Mouse (Mus musculus): ENCODE data around the gene Lsm4. TPM values are rescaled to one million over a fixed set of nuclear protein-coding genes. Genes with fewer than 3 reads are reported as not detected.
A peak's percentile ranks its signal among the peaks of the same experiment; 100 is the strongest.

The Lsm4 gene
- polyA plus RNA-seq, 1 experiment from 2014 or later, result 271 TPM

DNA sequence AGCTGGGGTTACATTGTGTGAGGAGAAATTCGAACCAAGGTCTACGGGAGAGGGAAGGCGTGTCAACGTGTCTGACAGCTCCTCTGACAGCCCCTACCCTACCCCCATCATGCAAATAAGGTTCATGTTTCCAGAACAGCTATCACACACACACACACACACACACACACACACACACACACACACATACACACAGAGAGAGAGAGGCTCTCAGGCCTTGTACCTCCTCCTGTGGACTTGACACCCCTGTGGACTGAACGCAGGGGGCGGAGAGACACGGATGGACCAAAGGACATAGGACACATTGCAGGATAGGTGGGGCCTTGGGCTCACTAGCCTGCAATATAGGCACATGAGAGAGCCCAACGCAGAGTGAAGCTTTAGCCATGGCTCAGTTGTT is 36.2 kb upstream of the Lsm4 start:
- no peaks in the 10 kb centered on the region for H3K9me3 ChIP-seq
- peak; percentile 30; the same call in 1 of the 2 replicates for ATAC-seq (ENCODE audit: insufficient read depth, low FRiP score, low read depth)
- no peaks in the 10 kb centered on the region for H3K27me3 ChIP-seq (replicated peaks)
- H3K27ac ChIP-seq, result no peak overlapping the region
- no peak overlapping the region for H3K4me2 ChIP-seq
- WGBS, result 56% methylated on average over 8 of the region's 8 CpGs
- peaks cover 22% of the 10 kb centered on the region for H3K4me1 ChIP-seq
- H3K4me3 ChIP-seq (replicated peaks), result no peak overlapping the region
- H3K36me3 ChIP-seq, result no peaks in the 10 kb centered on the region
- no peak overlapping the region for H3K9ac ChIP-seq

DNA sequence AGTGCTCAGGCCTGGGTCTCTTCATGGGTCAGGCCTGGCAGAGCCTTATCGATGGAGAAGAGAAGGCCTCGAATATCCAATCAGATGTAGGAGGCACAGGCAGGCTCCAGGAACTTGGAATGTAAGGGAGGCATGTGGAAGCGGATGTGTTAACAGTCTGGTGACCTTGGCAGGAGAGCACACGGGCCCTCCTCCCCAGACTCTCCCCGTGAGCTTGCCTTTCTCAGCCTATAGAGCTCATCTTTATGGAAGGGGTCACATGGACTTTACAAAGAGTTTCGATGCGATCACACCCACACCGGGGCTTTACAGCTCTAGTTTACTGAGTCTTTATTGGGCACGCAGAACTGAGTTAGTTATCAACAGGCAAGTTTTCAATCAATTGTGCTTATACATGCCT is 34.3 kb upstream of the Lsm4 start:
- WGBS, result 65% methylated on average over 9 of the region's 9 CpGs
- no peak overlapping the region; the same call in 1 of the 2 replicates for H3K27ac ChIP-seq
- no peak overlapping the region for H3K9ac ChIP-seq
- no peaks in the 10 kb centered on the region for H3K36me3 ChIP-seq
- ATAC-seq (ENCODE audit: insufficient read depth, low FRiP score, low read depth), result no peak
- H3K9me3 ChIP-seq, result no peaks in the 10 kb centered on the region
- H3K27me3 ChIP-seq (replicated peaks), result no peaks in the 10 kb centered on the region
- H3K4me2 ChIP-seq, result no peak overlapping the region
- H3K4me3 ChIP-seq (replicated peaks), result no peak overlapping the region
- H3K4me1 ChIP-seq, result peaks cover 16% of the 10 kb centered on the region

DNA sequence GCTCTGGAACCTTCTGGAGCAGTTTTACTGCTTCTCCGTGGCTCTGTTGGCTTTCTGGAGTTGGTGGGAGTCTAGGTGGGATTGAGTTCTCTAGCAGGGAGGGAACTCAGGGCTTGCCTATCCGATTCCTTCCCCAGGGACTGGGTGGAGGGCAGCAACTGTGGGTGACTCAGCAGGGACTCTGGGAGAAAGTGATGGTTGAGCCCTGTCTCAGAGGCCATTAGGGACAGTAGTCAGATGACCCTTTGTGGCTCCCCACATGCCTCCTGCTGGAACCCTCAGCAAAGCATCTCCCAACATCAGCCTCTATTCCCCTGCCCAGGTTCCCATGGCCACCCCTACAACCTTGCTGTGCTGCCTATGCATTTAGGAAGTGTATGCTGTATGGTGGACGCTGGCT is 30.0 kb upstream of the Lsm4 start:
- Histone ChIP-seq H3K27ac (no peak overlapping the region), H3K9me3 (no peaks in the 10 kb centered on the region), H3K36me3 (no peaks in the 10 kb centered on the region), H3K9ac (no peak overlapping the region), H3K4me1 (peaks cover 27% of the 10 kb centered on the region), H3K4me3 (replicated peaks) (no peak overlapping the region), H3K27me3 (replicated peaks) (no peaks in the 10 kb centered on the region), H3K4me2 (no peak overlapping the region)
- no peak for ATAC-seq (ENCODE audit: insufficient read depth, low FRiP score, low read depth)
- WGBS, result 61% methylated on average over 3 of the region's 3 CpGs

DNA sequence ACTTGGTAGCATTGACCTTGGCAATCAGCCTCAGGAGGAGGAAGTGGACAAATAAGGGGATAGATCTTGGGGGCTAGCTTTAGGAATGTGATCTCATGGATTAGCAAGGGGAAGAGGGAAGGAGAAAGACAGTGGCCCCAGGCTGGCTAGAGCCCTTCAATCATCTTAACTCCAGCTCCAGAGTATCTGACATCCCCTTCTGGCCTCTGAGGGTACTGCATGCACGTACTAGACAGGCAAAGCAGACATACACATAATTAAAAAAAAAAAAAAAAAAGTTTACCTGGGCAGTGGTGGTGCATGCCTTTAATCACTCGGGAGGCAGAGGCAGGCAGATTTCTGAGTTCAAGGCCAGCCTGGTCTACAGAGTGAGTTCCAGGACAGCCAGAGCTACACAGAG is 29.0 kb upstream of the Lsm4 start:
- no peak overlapping the region for H3K27ac ChIP-seq
- no peak overlapping the region for H3K9ac ChIP-seq
- H3K4me2 ChIP-seq, result no peak overlapping the region
- ATAC-seq (ENCODE audit: insufficient read depth, low FRiP score, low read depth), result no peak
- no peaks in the 10 kb centered on the region for H3K36me3 ChIP-seq
- no peaks in the 10 kb centered on the region for H3K9me3 ChIP-seq
- H3K4me3 ChIP-seq (replicated peaks), result no peak overlapping the region
- peaks cover 25% of the 10 kb centered on the region for H3K4me1 ChIP-seq
- 85% methylated on average over 2 of the region's 2 CpGs for WGBS
- H3K27me3 ChIP-seq (replicated peaks), result no peaks in the 10 kb centered on the region

DNA sequence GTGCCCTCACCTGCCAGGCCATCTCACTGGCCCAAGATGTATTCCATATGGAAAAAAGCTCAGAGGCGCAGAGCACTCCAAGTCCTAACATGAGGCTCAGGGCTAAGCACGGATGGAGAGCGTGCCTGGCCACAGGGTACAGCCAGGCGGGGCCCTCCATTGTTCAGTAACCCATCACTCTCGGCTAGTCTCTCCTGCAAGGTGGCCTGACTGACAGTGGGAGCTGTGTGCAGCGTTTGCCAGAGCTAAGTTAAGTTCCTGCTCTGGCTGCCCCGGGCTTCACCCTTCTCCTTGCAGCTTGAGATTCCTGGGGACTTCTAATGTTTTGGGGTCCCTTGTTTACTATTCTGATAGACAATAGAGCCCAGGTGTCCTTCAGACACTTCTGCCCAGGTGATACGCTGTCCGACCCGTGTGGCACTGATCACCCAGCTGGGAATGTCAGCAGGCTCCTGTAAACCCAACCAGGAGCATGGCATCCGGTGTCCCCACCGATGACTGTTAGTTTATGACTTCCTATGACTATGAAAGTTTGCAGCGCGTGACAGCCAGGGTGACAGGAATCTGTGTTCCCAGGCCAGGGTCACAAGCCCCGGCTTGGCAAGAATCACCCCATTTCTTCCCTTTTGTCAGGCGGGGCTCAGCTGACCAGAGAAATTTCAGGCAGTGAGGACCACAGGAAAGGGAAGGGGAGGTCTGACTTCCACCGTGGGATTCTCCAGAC is 27.4 kb upstream of the Lsm4 start:
- H3K27ac ChIP-seq, result no peak overlapping the region
- WGBS, result 49% methylated on average over 17 of the region's 17 CpGs
- H3K4me2 ChIP-seq, result no peak overlapping the region
- no peak overlapping the region for H3K4me3 ChIP-seq (replicated peaks)
- H3K9me3 ChIP-seq, result no peaks in the 10 kb centered on the region
- peaks cover 34% of the 10 kb centered on the region for H3K4me1 ChIP-seq
- ATAC-seq (ENCODE audit: insufficient read depth, low FRiP score, low read depth), result no peak
- no peak overlapping the region for H3K9ac ChIP-seq
- H3K36me3 ChIP-seq, result no peaks in the 10 kb centered on the region
- H3K27me3 ChIP-seq (replicated peaks), result no peaks in the 10 kb centered on the region

DNA sequence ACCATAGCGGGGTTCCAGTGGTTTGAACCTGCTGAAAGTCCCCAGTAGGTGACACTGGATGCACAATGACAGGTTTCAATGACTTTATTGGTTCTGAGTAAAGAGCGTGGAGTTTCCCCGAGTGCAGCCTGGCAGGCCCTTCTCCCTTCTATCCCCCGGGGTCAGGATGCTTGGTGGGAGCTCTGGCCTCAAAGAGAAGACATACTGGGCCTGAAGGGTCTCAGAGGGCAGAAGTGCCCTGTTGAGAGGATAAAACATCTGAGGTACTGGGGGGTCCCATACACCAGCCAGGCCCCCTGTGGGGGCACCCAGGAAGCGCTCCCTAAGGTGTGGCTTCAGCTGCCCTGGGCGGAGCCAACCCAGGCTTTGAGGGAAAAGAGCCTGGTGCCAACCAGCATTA is 26.7 kb upstream of the Lsm4 start:
- Histone ChIP-seq H3K4me1 (peaks cover 34% of the 10 kb centered on the region), H3K27ac (no peak overlapping the region), H3K4me2 (no peak overlapping the region), H3K9ac (no peak overlapping the region), H3K27me3 (replicated peaks) (no peaks in the 10 kb centered on the region), H3K4me3 (replicated peaks) (no peak overlapping the region), H3K9me3 (no peaks in the 10 kb centered on the region), H3K36me3 (no peaks in the 10 kb centered on the region)
- ATAC-seq (ENCODE audit: insufficient read depth, low FRiP score, low read depth), result no peak
- 81% methylated on average over 6 of the region's 6 CpGs for WGBS

GRCm38 (mm10) chr8:70646775-70647174 is 26.3 kb upstream of the Lsm4 start:
- H3K27ac ChIP-seq, result no peak overlapping the region
- H3K36me3 ChIP-seq, result peaks cover 1% of the 10 kb centered on the region; the same call in 1 of the 2 replicates
- H3K4me3 ChIP-seq (replicated peaks), result no peak overlapping the region
- no peak overlapping the region for H3K9ac ChIP-seq
- no peak overlapping the region for H3K4me2 ChIP-seq
- ATAC-seq (ENCODE audit: insufficient read depth, low FRiP score, low read depth), result no peak
- H3K4me1 ChIP-seq, result peaks cover 34% of the 10 kb centered on the region
- H3K9me3 ChIP-seq, result no peaks in the 10 kb centered on the region
- no peaks in the 10 kb centered on the region for H3K27me3 ChIP-seq (replicated peaks)

DNA sequence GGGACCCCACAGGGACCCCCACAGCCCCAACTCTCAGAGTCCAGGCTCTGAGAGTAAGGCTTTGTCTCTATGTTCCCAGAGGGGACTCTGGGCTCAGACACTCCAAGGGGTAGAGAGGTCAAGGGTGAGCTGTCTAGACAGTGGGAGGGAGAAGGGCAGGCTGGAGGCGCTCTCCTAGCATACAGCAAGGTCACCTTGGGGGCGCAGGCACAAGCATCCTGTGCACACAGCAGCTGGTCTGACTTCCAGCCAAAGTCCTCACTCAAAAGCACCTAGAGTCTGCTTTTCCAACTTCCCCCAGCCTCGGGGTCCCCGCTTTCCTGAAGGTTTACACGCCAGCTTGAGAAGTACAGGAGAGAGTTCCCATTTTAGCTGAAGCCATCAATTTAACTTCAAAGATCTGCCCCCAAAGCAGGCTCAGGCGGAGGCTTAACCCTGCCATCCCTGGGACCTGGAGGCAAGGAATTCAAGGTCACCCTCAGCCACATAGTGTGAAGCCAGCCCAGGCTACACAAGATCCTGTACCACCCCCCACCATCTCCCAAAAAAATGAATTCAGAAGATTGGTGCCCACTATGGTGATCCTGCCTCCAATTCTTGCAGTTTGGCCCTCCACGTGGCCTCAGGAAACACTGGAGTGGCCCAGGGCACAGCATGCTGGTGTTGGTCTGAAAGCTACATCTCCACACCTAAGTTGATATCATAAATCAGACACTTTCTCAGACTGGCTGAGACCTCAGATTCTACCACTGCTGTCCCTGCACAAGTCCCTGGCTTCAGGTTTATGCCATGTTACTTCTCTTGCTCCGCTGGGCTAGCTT is 25.5 kb upstream of the Lsm4 start:
- H3K27me3 ChIP-seq (replicated peaks), result no peaks in the 10 kb centered on the region
- no peak for ATAC-seq (ENCODE audit: insufficient read depth, low FRiP score, low read depth)
- H3K9me3 ChIP-seq, result no peaks in the 10 kb centered on the region
- peaks cover 34% of the 10 kb centered on the region for H3K4me1 ChIP-seq
- peak overlapping the region; percentile 73; the same call in 1 of the 2 replicates for H3K27ac ChIP-seq
- H3K9ac ChIP-seq, result no peak overlapping the region
- 43% methylated on average over 8 of the region's 8 CpGs for WGBS
- H3K4me3 ChIP-seq (replicated peaks), result no peak overlapping the region
- H3K36me3 ChIP-seq, result peaks cover 6% of the 10 kb centered on the region; the same call in 1 of the 2 replicates
- H3K4me2 ChIP-seq, result no peak overlapping the region

DNA sequence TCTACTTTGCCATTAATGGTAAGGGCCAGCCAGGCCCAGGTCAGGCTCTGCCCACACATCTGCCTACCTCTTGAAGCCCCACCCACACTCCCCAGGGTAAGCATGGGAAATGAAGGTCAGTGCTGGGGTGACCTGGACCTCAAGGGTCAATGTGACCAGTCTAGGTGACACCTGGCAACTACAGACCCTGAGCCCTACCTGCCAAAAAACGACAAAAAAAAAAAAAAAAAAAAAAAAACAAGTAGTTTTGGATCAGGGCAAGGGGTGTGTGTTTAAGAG is 24.9 kb upstream of the Lsm4 start:
- Histone ChIP-seq H3K4me3 (replicated peaks) (no peak overlapping the region), H3K4me2 (no peak overlapping the region), H3K4me1 (peaks cover 34% of the 10 kb centered on the region), H3K36me3 (peaks cover 6% of the 10 kb centered on the region; the same call in 1 of the 2 replicates), H3K9ac (no peak overlapping the region), H3K27ac (peak overlapping the region; percentile 73; the same call in 1 of the 2 replicates), H3K27me3 (replicated peaks) (no peaks in the 10 kb centered on the region), H3K9me3 (no peaks in the 10 kb centered on the region)
- ATAC-seq (ENCODE audit: insufficient read depth, low FRiP score, low read depth), result no peak
- WGBS, result 30% methylated on average over 1 of the region's 1 CpGs

DNA sequence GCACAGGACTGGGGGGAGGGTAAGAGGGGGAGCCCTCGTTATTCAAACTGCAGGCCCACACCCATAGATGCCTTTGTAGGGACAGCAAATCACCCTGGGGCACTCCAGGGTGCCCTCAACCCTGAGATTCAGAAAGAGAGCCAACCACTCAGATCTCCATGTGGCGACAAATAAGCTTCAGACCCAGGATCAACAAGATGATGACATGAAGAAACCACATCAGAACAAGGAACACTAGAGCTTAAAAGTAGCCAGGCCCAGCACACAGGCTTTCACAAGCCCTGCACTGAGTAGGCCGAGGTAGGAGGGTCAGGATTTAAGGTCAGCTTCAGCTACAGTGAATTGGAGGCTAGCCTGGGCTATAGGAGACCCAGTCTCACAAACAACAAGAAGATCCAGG is 24.1 kb upstream of the Lsm4 start:
- no peak for ATAC-seq (ENCODE audit: insufficient read depth, low FRiP score, low read depth)
- Histone ChIP-seq H3K4me2 (no peak overlapping the region), H3K4me3 (replicated peaks) (no peak overlapping the region), H3K4me1 (peaks cover 34% of the 10 kb centered on the region), H3K9ac (no peak overlapping the region), H3K27me3 (replicated peaks) (no peaks in the 10 kb centered on the region), H3K36me3 (peaks cover 6% of the 10 kb centered on the region; the same call in 1 of the 2 replicates), H3K27ac (peak overlapping the region; percentile 73), H3K9me3 (no peaks in the 10 kb centered on the region)
- whole genome bisulfite sequencing, result 36% methylated on average over 3 of the region's 3 CpGs

DNA sequence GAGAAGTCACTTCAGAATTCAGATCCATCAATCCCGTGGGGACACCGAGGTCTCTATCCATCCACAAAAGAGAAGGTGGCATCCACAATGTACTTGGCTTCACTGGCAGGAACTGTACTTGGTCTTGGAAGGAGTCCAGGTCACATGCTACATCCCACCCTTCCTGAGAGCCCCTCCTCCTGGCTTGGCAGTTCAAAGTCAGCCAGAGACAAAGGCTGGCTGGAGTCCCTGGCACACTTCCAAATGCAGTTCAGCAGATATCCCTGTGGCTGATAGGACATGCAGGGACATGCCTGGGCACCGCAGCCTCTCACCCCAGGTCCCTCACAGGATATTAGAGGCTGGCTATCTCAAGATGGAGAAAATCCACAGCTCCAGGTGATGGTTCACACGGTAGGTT is 23.7 kb upstream of the Lsm4 start:
- Histone ChIP-seq H3K4me1 (peaks cover 34% of the 10 kb centered on the region), H3K9ac (no peak overlapping the region)

GRCm38 (mm10) chr8:70650351-70650750 is 22.7 kb upstream of the Lsm4 start:
- Histone ChIP-seq H3K4me1 (peaks cover 34% of the 10 kb centered on the region), H3K27me3 (replicated peaks) (no peaks in the 10 kb centered on the region), H3K9me3 (no peaks in the 10 kb centered on the region), H3K27ac (no peak overlapping the region), H3K9ac (no peak overlapping the region), H3K4me2 (no peak overlapping the region), H3K4me3 (replicated peaks) (no peak overlapping the region), H3K36me3 (peaks cover 9% of the 10 kb centered on the region; the same call in 1 of the 2 replicates)
- ATAC-seq (ENCODE audit: insufficient read depth, low FRiP score, low read depth), result no peak
- WGBS, result 92% methylated on average over 17 of the region's 17 CpGs

More for the DNA sequence above, 23.7 kb upstream of the Lsm4 start:
- H3K9me3 ChIP-seq, result no peaks in the 10 kb centered on the region
- peaks cover 6% of the 10 kb centered on the region; the same call in 1 of the 2 replicates for H3K36me3 ChIP-seq
- H3K27ac ChIP-seq, result peak overlapping the region; percentile 73
- WGBS, result 51% methylated on average over 4 of the region's 4 CpGs
- H3K27me3 ChIP-seq (replicated peaks), result no peaks in the 10 kb centered on the region
- H3K4me3 ChIP-seq (replicated peaks), result no peak overlapping the region
- ATAC-seq (ENCODE audit: insufficient read depth, low FRiP score, low read depth), result peak; percentile 79
- H3K4me2 ChIP-seq, result no peak overlapping the region

Measured in stomach, embryonic 15.5 days (tissue).